Mouse (Mus musculus) heart, embryonic 15.5 days (tissue): ENCODE results near the gene Clpb. TPM values are rescaled to one million over a fixed set of nuclear protein-coding genes. Genes with fewer than 3 reads are reported as not detected.

ENCODE experiments used
- ATAC-seq: fragments of 200-750 bp; cut with Nextera tagmentation; replicated peaks from 2 replicates; pipeline ENCODE4 v1.8.0; 2017; ENCODE audit warnings: low read depth, moderate TSS enrichment; ENCODE audit not compliant: insufficient number of reproducible peaks, insufficient read depth, low FRiP score
- H3K27ac ChIP-seq: fragments of 300-500 bp; sonication (generic); 2 replicates; pipeline ENCODE4 v1.5.1; 2015; ENCODE audit warnings: mild to moderate bottlenecking, inconsistent platforms
- H3K27me3 ChIP-seq: fragments of 300-500 bp; sonication (generic); 2 replicates; pipeline ENCODE4 v1.6.1; 2015; ENCODE audit warnings: inconsistent platforms
- H3K36me3 ChIP-seq: fragments of 300-500 bp; sonication (generic); 2 replicates; pipeline ENCODE4 v1.6.1; 2015; ENCODE audit warnings: mild to moderate bottlenecking, inconsistent platforms
- H3K4me1 ChIP-seq: fragments of 300-500 bp; sonication (generic); replicated peaks from 2 replicates; pipeline ENCODE4 v1.6.1; 2015; ENCODE audit warnings: inconsistent platforms
- H3K4me2 ChIP-seq: fragments of 300-500 bp; sonication (generic); 2 replicates; pipeline ENCODE4 v1.6.1; 2015; ENCODE audit warnings: inconsistent platforms, mild to moderate bottlenecking, moderate library complexity
- H3K4me3 ChIP-seq: fragments of 300-500 bp; sonication (generic); 2 replicates; pipeline ENCODE4 v1.5.1; 2015; ENCODE audit warnings: mild to moderate bottlenecking, inconsistent platforms
- H3K9ac ChIP-seq: fragments of 300-500 bp; sonication (generic); 2 replicates; pipeline ENCODE4 v1.6.1; 2015; ENCODE audit warnings: mild to moderate bottlenecking, inconsistent platforms
- H3K9me3 ChIP-seq: fragments of 300-500 bp; sonication (generic); replicated peaks from 2 replicates; pipeline ENCODE4 v1.6.1; 2016; ENCODE audit warnings: inconsistent platforms
- WGBS: fragments of 180-500 bp; shearing (Covaris S2); methylation state at CpG from one replicate; pipeline ENCODE4 v1.1.7; 2015; ENCODE audit warnings: mixed read lengths; 5-methylcytosine and 5-hydroxymethylcytosine counted together
- polyA plus RNA-seq: library from polyadenylated mRNA; unstranded; fragments of >200 nt; fragmentation: Nextera tagmentation; extraction: Ambion mirVana; gene quantifications from 2 replicates; pipeline ENCODE4 v1.2.1, GENCODE M21; 2015

The Clpb gene
- polyA plus RNA-seq, 1 experiment from 2014 or later = 43.8 TPM

DNA sequence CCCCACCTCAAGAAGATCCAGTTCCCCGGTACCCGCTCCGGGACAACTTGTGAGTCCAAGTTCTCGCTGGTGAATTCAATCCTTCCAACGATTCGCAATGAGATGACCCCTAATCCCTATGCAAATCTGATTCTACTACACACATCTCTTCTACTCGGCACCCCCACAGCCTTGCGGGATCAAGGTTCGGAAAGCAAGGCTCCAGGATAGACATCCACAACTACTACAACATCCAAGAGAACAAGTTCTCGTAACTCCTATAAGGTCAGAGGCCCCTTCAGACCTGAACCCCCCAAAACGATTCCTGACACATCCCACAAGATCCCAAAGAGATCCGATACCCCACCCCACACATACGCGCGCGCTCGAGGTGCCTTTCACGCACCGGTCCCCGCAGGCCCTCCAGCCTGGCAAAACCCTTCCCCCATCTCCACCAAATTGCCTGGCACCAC is 173.7 kb downstream of the Clpb start:
- Histone ChIP-seq H3K9ac (peak overlapping the region; percentile 90), H3K4me1 (peaks cover 35% of the 10 kb centered on the region), H3K27ac (peak overlapping the region; percentile 99), H3K36me3 (peaks cover 12% of the 10 kb centered on the region), H3K27me3 (no peaks in the 10 kb centered on the region), H3K4me3 (peak overlapping the region; percentile 80), H3K4me2 (peak overlapping the region; percentile 75), H3K9me3 (no peaks in the 10 kb centered on the region)
- ATAC-seq = peak; percentile 1; the same call in 1 of the 2 replicates
- WGBS = 1% methylated on average over 20 of the region's 20 CpGs

DNA sequence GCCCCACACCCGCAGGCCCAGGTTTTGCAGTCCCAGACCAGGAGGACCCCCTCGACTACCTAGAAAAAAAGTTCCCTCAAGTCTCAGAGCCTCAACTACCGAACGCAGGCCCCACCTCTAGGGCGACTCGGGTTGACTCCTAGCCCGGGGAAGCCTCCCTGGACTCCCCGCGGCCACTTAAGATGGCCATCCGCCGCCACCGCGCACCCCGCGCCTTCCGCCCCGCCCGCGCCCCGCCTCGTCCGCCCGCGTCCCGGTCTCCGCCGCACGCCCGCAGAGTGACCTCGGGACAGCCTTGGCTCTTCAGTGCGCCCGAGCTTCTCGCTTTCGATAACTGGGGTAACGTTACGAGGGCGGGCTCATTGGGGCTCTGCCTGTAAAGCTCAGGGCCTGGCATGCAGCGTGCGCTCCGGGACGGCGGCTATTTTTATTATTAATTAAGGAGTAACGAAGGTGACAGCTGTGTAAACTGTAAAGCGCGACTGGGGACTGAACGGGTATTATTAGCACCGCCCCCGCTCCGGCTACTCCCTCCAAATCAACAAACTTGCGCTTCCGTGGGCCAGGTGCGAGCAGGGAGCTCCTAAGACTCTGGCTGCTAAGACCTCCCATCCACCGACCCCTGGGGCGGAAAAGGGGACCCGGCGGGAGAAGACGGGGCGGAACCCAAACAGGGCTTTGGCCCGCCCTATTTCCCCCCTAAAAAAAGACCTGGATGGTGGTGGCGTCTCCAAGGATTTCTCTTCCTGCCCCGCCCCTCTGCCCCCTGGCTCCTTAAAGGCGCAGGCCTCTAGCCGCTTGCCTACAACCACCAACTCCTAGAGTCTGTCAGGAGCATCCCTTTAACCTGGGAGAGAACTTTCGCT is 174.4 kb downstream of the Clpb start, which contains the start of gene Inppl1:
TSS of gene Inppl1 (minus strand) at position 624 of the 866 bp plus-strand sequence.
- H3K27ac ChIP-seq = peak within 1 kb of the TSS; percentile 99
- no peaks in the 10 kb centered on the region for H3K27me3 ChIP-seq
- peak; percentile 82 for ATAC-seq
- peaks cover 35% of the 10 kb centered on the region for H3K4me1 ChIP-seq
- H3K9me3 ChIP-seq = no peaks in the 10 kb centered on the region
- 1% methylated on average over 64 of the region's 64 CpGs for WGBS
- peaks cover 5% of the 10 kb centered on the region for H3K36me3 ChIP-seq
- H3K4me3 ChIP-seq = peak within 1 kb of the TSS; percentile 80
- peak within 1 kb of the TSS; percentile 75 for H3K4me2 ChIP-seq
- peak within 1 kb of the TSS; percentile 90 for H3K9ac ChIP-seq

DNA sequence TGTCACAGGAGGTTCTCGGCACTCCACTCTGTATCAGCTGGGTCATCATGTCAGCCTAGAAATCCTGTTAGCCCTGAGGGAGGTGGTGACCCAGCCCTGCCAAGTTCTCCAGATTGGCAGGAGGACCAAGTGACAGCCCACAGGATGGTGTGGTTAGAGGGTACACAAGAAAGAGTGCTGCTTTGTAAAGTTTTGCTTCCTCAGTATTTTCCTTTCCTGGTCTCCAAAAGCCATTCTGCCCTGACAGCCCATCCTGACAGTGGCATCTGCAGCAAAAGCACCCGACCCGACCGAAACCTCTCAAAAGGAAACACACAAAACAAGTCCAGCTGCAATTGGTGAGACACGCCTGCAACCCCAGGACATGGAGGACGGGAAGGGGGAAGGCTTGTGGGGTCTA is 180.8 kb downstream of the Clpb start:
- no peak for ATAC-seq
- Histone ChIP-seq H3K9ac (no peak overlapping the region), H3K4me3 (no peak overlapping the region), H3K4me1 (no peaks in the 10 kb centered on the region), H3K36me3 (no peaks in the 10 kb centered on the region), H3K4me2 (no peak overlapping the region), H3K27ac (no peak overlapping the region), H3K27me3 (no peaks in the 10 kb centered on the region), H3K9me3 (no peaks in the 10 kb centered on the region)
- 60% methylated on average over 6 of the region's 6 CpGs for WGBS

Other genes starting within 250 kb of the Clpb start
- 16.3 and 21.9 TPM in 2 replicates for gene Pde2a, start 241.9 kb upstream of the Clpb start, polyA plus RNA-seq
- gene Art2b, start 78.0 kb upstream of the Clpb start, polyA plus RNA-seq = 0.15 TPM in 1 of 2 replicates, not detected in the other
- 0.39 and 1.9 TPM in 2 replicates for gene Phox2a, start 154.7 kb downstream of the Clpb start, polyA plus RNA-seq
- 52.7 and 64.5 TPM in 2 replicates for gene Inppl1, start 174.6 kb downstream of the Clpb start, polyA plus RNA-seq
- 1.1 and 1.9 TPM in 2 replicates for gene Folr2, start 193.6 kb downstream of the Clpb start, polyA plus RNA-seq
- 48.3 and 54.7 TPM in 2 replicates for gene Anapc15, start 200.1 kb downstream of the Clpb start, polyA plus RNA-seq
- 4.3 and 6.1 TPM in 2 replicates for gene Folr1, start 207.2 kb downstream of the Clpb start, polyA plus RNA-seq
- 130 and 151 TPM in 2 replicates for gene Lamtor1, start 242.3 kb downstream of the Clpb start, polyA plus RNA-seq
- 0.10 and 0.22 TPM in 2 replicates for gene Tomt, start 242.7 kb downstream of the Clpb start, polyA plus RNA-seq